Mouse (Mus musculus) layer of hippocampus, adult 11-12 months (tissue): Measurements from ENCODE around the gene Csdc2.

Experiments used
- DNase-seq: peaks from one replicate; pipeline ENCODE4 v3.0.0; 2022; ENCODE audit warnings: low spot score

Csdc2 gene

DNA sequence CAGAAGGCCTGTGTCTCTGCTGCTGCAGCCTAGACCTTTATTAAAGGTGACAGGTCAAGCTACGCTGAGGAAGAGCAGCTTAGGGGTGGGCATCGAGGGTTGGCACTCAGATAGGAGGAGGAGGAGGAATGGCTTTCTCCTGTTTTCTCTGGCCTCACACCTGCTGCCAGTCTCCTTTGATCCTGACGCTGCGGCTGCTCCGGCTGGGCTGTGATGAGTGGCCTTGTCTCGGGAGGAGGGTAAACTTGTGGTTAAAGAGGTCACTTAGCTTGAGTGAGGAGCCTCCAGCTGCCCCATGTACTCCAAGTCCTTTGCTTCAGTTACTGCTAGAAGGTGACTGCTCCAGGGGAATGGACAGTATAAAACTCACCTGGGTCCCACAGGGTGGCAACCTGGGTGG is 57.4 kb downstream of the Csdc2 start:
- DNase-seq = no peak
